Mouse (Mus musculus): ENCODE results near the gene Med15.

Med15 gene

DNA sequence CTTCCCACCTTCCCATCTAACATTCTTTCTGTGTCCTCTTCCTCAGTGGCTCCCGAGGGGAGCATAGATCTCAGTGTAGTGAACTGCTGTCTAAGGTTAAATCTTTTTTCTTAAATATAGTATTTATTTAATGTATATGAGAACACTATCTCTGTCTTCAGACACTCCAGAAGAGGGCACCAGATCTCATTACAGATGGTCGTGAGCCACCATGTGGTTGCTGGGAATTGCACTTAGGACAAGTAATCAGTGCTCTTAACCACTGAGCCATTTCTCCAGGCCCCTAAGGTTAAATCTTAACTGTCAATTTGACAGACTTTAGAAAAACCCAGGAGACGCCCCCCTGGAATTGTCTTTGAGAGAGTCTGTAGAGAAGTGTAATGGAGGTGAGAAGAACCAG, 670 bp downstream of the Med15 start:
- DNase-seq (ENCODE audit: low spot score), result no peak

DNA sequence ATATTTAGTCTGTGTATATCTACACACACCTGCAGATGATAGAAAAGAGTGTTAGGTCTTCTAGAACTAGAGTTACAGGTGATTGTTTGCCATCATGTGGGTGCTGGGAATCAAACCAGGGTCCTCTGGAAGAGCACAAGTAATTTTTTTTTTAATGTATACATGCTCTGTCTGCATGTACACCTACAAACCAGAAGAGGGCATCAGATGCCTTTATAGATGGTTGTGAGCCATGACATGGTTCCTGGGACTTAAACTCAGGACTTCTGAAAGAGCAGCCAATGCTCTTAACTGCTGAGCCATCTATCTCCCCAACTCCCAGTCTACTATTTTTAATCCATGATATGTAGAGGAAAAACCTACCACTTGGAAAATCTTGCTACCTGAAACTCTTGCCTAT, 2.7 kb downstream of the Med15 start:
- no peak for DNase-seq (ENCODE audit: low spot score)

DNA sequence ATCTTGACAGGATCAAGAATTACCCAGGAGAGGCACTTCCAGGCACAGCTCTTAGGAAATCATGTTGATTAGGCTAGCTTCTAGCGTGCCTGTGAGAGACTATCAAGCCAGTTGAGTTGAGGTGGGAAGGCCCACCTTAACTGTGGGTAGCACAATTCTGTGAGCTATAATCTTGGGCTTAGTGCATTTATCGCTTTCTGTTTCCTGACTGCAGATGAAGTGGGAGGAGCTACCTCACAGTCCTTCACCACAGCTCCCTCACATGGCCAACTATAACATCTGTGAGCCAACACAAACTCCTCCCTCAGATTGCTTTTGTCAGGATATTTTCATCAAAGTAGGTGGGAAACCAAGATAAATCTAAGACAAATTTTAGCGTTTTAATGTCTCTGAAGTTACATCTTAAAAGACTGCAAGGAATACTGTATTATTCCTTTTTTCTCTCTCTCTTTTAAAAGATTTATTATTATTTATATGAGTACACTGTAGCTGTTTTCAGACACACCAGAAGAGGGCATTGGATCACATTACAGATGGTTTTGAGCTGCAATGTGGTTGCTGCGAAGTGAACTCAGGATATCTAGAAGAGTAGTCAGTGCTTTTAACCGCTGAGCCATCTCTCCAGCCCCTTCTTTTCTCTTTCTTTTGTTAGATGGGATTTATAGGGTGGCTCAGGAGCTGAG, 5.4 kb downstream of the Med15 start:
- DNase-seq (ENCODE audit: low spot score), result peak; percentile 74

DNA sequence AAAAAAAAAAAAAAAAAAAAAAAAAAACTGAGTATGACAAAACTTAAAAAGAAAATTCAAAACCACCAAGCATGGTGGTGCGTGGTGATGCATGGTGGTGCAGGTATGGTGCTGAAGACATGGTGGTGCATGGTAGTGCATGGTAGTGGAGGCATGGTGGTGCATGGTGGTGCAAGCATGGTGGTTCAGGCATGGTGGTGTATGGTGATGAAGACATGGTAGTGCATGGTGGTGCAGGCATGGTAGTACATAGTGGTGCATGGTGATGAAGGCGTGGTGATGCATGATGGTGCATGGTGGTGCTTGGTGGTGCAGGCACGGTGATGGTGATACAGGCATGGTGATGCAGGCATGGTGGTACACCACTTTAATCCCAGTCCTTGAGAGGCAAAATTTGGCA, 8.2 kb downstream of the Med15 start:
- DNase-seq (ENCODE audit: low spot score), result peak; percentile 17

DNA sequence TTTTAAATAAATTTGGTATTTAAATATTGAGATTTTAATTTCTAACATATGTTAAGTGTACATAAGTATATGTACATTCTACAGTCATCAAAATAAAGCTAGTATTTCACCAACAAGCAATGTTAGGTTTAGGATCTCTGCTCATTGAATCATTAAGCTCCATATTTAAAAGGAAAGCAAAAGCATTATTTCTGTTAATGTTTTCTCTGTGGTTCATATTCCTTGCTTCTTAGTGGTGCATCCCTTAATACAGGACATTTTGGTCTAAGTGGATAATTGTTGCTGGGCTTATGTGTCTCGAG, 9.4 kb downstream of the Med15 start:
- no peak for DNase-seq (ENCODE audit: low spot score)

DNA sequence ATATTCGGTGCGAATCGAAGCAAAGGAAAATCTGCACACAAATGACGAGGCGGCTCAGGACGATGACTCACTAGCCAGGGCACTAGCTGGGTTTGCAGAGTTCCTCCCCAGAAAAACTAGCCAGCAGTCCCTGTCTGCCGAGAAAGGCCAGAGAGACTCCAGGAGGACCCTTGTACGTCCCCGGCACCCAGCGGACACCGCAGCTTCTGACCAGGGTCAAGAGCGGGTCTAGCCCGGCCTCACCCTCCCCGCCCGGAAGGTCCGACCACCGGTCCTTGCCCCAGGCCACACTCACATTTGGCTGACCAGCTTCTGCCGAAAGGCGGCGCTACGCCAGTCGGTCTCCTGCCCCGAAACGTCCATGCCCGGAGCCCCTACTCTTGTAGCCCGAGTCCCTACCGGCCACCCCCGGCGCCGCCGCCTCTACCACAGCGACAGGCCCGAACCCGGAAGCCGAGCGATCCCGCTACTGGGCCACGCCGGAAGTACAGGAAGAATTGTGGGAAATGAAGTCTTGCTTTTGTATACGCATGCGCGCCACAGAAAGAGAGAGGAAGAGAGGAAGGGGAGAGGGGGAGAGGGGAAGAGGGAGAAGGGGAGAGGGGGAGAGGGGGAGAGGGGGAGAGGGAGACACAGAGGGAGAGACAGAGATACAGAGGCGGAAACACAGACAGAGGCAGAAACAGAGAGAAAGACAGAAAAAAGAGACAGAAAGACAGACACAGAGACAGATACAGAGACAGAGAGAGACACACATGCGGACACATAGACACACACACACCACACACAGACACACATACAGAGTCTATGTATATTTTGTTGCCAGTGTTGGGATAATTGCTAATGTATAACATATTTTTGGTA, 10.0 kb downstream of the Med15 start:
- peak; percentile 90 for DNase-seq (ENCODE audit: low spot score)

DNA sequence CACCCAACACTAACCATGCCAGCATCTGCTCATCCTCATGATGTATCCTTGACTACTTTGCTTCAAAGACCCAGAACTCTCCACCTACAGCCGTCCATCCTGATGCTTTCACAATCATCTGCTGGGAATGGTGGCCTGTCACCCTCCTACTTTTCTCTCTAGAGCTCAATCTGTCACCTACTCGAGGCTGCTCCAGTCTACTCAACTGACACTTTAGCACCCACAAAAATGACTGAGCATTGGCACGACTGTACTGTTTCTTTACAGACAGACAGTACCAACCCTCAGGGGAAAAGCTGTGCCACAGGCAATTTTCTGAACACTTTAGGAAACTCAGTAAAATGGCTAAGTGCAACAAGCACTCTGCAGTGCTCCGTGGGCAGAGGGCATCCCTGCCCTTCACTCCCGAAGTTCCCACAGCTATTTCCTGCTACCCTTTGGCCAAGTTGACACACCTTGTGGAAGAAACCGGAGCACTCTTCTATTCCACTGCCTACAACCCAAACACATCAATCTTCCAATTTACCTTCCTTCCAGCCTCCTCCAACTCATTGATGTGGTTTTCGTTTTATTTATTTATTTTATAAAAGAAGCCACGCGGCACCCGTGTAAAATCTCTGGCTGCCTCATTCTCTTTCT, 10.8 kb downstream of the Med15 start:
- DNase-seq (ENCODE audit: low spot score), result no peak

DNA sequence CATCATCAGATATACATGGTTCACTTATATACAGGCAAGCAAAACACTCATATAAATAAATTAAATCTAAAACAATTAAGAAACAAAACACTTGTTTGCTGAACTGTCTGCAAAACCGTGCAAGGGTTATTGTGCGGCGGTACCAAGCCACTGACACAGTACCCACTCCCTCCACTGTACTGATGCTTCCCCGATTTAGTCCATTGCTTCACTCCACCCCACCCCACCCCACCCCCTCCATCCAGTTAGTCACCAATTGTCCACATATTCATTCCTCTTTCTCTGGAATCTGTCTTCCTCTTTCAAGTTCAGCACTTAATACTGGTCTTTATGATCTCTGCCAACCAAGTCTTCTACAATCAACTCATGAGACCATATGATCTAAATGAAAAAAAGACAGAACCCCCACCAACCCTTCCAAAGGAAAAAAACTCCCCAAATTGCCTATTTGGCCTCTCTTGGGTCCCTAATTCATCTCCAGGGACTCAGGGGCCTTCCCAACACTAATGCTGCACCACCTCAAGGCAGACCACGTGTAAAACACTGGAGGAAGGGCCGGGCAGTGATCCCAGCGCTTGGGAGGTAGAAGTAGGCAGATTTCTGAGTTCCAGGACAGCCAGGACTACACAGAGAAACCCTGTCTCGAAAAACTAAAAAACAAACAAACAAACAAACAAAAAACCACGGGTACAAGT, 11.4 kb downstream of the Med15 start:
- no peak for DNase-seq (ENCODE audit: low spot score)

DNA sequence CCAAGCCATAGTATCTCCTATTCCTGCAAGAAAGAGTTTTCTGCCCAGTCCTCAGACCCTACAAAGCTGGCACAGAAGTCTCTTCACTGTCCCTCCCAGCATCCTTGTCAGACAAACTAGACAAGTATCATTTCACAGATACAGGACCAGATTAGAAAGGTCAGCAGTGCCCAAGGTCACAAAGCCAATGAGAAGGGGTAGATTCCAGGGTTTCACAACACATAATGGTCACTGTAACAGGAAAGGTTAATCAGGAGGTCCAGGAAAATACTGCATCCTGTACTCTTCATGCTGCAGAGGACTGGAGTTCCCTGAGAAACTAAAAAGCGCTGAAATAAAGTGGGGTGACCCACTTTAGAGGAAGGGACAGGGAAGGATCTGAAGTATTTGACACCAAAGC, 14.9 kb downstream of the Med15 start:
- DNase-seq (ENCODE audit: low spot score), result no peak

DNA sequence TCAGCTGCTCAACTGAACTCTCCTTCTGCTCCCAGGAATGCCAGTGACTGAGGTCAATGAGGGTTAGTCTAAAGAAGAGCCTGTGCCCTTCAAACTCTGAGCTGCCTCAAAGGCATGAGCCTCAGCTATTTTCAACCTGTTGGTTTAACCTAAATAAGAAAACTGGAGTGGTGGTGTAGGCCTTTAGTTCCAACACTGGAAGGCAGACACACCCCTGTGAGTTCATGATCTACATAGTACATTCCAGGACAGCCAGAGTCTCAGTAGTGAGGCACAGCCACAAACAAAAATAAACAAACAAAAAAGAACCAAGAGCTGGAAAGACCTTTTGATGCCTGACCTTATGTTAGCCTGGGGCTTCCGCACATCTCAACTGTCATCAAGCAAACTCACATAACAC, 25.1 kb downstream of the Med15 start:
- DNase-seq (ENCODE audit: low spot score), result no peak

DNA sequence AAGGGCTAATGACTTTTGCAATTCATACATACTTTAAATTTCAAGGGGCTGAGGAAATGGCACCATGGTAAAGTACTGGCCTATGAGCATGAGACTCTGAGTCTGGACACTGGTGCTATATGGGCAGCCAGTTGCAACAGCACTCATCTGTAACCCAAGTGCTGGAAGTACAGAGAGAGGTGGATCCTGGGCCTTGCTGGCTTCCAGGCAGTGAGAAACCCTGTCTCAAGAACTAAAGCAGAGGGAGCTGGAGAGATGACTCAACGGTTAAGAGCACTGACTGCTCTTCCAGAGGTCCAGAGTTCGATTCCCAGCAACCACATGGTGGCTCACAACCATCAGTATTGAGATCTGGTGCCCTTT, 31.7 kb downstream of the Med15 start:
- DNase-seq (ENCODE audit: low spot score), result no peak

DNA sequence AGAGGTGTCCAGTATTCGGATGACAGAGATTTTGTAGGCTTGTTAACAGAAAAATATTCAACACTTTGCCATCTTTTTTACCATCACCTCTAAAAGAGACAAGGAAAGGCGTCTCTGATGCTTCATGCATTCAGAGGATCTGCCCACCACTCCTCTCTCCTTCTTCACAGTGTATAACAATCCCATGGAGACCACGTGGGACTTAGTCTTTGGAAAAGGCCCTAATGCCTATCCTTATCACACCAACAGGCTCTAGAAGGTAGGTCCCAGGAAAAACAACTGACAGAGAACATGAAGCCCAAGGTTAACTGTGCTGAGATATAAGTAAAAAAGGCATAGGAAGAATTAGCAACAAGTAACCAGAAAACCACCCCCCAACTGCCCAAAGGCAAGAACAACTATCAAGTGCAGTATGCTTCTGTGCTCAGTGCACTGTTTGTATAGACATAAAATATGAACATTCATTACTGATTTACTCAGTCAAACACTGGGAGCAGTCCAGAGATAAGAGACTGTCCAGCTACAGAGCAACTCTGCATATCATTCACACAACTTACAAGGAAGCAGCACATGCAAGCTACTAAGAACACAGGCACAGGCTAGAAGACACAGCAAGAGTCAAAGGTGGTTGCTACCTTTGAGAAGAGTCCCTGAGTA, 32.2 kb downstream of the Med15 start:
- no peak for DNase-seq (ENCODE audit: low spot score)

DNA sequence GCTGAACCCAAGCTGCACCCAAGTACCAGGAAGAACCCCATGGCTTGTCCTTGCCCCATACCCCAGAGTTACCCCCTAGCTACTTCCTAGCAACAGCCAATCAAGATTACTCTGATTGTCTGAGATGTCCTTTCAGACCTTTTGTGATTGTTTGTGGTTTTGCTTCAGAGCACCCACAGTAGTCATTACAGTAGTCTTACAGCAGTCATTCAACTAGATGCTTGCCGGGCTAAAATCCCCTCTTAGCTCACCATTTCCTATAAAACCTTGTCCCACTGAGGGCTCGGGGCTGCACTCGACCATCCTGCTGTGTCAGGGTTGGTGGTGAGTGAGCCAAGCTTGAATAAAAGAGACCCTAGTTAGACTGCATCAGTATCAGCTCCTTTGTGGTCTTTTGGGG, 37.8 kb downstream of the Med15 start:
- DNase-seq (ENCODE audit: low spot score), result no peak

DNA sequence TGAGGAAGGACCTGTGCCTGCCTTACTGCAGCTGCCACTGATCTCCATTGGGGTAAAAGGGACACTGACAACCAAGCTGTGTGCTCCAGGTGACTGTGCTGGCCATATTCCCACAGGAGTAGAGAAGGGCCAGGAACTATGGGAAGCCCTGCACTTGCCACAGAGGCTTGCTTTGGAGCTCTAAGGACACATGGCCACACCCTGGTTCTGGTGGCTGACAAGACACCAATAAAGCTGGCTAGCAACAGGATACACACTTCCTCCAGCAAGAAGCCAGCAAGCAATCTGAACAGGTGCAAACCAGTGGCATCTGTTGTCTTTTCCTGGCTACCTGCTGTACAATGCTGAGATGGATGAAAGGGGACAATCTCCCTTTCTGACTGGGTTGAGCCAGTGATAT, 62.8 kb downstream of the Med15 start:
- no peak for DNase-seq (ENCODE audit: low spot score)

DNA sequence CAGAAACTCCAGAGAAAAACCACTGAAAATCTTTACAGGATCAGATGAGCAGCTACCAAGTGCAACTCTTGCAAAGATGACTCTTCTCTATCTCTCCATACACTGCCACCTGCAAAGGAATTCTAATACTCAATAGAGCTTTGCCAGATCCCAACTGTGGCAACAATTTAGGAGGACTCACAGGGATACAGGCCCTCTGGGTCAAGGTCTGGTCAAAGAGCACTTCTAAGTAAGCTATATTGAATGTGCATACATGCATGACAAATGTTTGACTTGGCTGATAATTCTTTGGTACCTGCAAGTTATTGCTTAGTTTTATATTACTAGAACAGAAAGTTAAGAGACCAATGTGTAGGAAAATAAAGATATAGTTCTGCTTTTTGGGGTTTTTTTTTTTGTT, 67.1 kb downstream of the Med15 start:
- DNase-seq (ENCODE audit: low spot score), result no peak

DNA sequence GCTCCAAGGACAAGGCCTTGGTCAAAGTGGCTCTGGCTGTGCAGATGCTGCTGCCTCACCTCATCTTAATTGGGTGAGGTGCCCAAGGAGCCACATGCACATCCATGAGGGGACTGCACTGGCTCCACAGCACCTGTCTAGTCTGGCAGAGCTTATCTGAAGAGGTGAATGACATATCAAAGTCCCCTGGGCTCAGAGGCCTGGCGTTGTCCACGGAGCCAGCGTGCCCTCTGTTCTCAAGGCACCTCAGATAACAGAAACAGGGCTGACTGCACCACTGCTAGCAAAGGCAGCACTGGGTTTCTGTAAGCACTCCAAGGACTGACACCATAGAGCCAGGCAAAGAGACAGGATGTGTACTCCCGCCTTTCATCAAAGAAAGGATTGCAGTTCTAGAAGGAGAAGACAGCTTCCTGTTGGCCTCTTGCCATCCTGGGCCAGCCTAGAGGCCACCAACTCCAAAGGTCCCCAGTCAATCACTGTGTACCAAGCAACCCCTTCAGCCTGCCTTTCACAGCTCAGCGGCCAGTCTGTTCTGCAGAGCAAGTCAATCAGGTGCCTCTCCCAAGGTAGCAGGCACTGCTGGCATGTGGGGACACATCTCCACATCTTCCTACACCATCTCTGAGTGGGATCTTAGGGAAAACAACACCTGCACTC, 76.3 kb downstream of the Med15 start:
- no peak for DNase-seq (ENCODE audit: low spot score)

DNA sequence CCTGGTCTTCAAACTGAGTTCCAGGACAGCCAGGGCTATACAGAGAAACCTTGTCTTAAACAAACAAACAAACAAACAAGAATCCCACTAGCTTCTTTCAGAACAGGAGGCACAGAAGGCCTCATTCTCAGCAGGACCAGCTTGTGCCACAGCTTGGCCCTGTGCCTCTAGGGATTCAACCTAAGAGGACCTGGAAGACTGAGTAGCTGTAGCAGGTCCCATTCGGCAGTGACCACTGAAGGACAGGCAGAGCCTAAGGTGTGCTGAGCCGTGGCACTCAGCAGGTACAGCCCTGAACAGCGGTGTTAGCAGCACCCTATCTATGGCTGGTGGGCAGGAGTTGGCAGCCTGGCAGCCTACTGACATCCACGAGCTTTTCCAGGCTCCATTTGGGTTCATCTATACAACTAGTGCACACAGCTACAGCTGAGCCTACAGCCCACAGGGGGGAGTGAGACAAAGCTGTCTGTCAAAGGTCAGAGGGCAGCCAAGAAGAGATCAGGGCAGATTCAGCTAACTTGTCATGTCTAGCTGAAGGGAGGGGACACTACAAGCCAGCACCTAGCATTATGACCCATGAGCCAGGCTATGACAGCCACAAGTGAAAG, 78.4 kb downstream of the Med15 start:
- no peak for DNase-seq (ENCODE audit: low spot score)

DNA sequence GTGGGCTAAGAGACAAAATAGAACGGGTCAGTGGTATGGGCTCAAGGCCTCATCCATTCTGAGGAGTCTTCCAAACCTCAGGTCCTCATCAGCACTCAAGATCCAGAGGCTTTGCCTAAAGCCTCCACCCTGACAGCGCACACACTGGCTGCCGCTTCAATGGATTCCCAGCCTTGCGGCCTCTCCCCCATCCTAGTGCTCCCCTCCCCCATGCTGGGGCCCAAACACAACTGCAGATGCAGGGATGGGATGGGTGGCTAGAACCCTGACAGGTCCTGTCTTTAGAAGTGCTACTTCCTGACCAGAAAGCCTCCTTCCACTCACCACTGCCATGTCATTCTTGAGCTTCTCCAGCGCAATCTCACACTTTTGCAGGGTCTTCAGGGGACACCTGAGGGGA, 79.1 kb downstream of the Med15 start:
- no peak for DNase-seq (ENCODE audit: low spot score)

DNA sequence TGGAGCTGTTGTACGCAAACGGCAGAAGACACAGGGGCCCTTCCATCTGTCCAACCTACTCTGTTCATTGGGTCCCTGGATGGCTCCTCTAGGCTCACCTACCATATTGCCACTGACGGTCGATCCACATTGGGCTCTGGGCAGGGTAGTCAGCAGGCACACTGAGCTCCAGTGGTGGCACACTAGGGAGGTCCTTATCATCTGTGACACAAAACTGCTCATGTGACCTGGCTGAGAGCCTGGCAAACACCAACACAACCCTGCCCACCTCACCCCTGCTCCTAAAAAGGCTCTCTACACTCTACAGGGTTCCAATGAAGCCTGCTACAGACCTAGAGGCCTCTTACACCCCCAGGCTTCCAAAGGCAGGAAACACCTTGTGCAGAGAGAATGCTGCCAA, 80.1 kb downstream of the Med15 start:
- no peak for DNase-seq (ENCODE audit: low spot score)

DNA sequence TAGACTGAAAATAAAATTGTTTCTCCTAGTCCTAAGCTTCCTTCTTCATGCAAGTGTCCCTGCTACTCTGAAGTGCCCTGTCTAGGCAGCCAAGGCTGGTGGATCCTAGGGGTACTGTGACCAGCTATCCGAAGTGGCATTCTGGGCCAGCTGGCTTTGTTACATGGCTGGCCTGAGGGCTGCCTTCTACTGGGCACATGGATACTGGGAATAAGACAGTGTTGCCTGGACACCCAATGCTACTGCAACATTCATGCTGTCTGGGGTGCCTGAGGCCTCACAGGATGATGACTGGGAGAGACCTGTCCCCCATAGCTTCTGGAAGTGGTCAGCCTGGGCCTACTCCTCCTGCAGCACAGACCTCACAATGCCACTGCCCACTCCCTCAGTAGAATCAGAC, 82.0 kb downstream of the Med15 start:
- DNase-seq (ENCODE audit: low spot score), result no peak

DNA sequence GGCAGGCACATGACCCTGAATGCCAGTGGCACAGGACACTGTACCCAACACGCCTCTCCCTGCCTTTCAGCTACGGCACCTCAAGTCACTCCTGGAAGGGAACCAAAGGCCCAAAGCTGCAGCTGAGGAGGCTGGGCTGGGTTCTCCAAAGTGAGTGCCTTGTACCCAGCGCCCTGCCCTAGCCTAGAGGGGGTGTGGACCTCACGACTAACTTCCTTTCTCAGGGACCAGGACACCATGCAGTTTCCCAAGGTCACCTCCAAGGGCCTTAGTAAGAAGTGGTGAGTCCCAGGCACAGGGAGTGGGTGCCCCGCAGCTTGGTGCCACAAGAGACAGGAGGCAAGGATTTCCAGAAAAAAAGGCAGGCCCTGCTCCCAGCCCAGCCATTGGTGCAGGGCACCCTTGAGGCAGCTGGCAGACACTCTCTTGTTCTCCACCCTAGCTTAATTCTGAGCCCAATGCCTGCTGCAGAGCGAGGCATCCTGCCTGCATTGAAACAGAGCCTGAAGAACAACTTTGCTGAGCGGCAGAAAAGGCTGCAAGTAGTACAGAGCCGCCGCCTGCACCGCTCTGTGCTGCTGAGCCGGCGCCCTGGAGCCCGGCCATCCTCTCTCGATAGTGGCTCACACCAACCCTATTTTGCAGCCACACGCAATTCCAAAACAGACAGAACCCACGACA, 82.6 kb downstream of the Med15 start:
- no peak for DNase-seq (ENCODE audit: low spot score)
